Mouse (Mus musculus) liver, embryonic 14.5 days (tissue): ENCODE data around the gene Pxmp4. TPM values are rescaled to one million over a fixed set of nuclear protein-coding genes. Genes with fewer than 3 reads are reported as not detected.

Source experiments
- ATAC-seq: fragments of 200-750 bp; cut with Nextera tagmentation; 2 replicates; pipeline ENCODE4 v1.8.0; 2017; ENCODE audit warnings: moderate number of reproducible peaks, mild to moderate bottlenecking, moderate library complexity; ENCODE audit not compliant: insufficient read depth
- DNase-seq, 3 experiments: peaks; one replicate each; pipeline ENCODE4 v3.0.0-alpha.2; 2012 to 2013; ENCODE audit warnings: low read depth in 3 of 3, low spot score in 3 of 3
- H3K27ac ChIP-seq: fragments of 300-500 bp; sonication (generic); 2 replicates; pipeline ENCODE4 v1.5.1; 2014; ENCODE audit warnings: moderate library complexity, mild to moderate bottlenecking, control low read depth, inconsistent platforms
- H3K27me3 ChIP-seq: fragments of 300-500 bp; sonication (generic); 2 replicates; pipeline ENCODE4 v1.6.1; 2014; ENCODE audit warnings: mild to moderate bottlenecking, low read length, moderate library complexity; ENCODE audit not compliant: control insufficient read depth, insufficient read depth
- H3K36me3 ChIP-seq: fragments of 300-500 bp; sonication (generic); replicated peaks from 2 replicates; pipeline ENCODE4 v1.6.1; 2014; ENCODE audit warnings: low read depth; ENCODE audit not compliant: control insufficient read depth, insufficient read depth
- H3K4me1 ChIP-seq, 2 experiments: fragments of 200-500 bp in 1 of 2; fragments of 300-500 bp in 1 of 2; sonication (generic) in 1 of 2; replicated peaks; 2 replicates each; pipeline ENCODE4 v1.6.1; 2012 to 2014; ENCODE audit warnings: antibody characterized with exemption in 1 of 2, inconsistent platforms in 1 of 2, low read length in 1 of 2; ENCODE audit not compliant: control insufficient read depth in 2 of 2, insufficient read depth in 2 of 2
- H3K4me2 ChIP-seq: fragments of 300-500 bp; sonication (generic); 2 replicates; pipeline ENCODE4 v1.6.1; 2014; ENCODE audit warnings: low read depth, mild to moderate bottlenecking, control low read depth, moderate library complexity
- H3K4me3 ChIP-seq, 2 experiments: fragments of 200-500 bp in 1 of 2; fragments of 300-500 bp in 1 of 2; sonication (generic) in 1 of 2; 2 replicates each; pipeline ENCODE4 v1.5.1; 2012 to 2014; ENCODE audit warnings: low read depth in 2 of 2, low read length in 2 of 2, mild to moderate bottlenecking in 2 of 2, control low read depth in 1 of 2, inconsistent platforms in 1 of 2, moderate library complexity in 1 of 2; ENCODE audit not compliant: insufficient read depth in 1 of 2
- H3K9ac ChIP-seq: fragments of 300-500 bp; sonication (generic); replicated peaks from 2 replicates; pipeline ENCODE4 v1.6.1; 2014; ENCODE audit warnings: mild to moderate bottlenecking, control low read depth, moderate library complexity
- H3K9me3 ChIP-seq: fragments of 300-500 bp; sonication (generic); 2 replicates; pipeline ENCODE4 v1.6.1; 2016; ENCODE audit warnings: low read length, mixed read lengths; ENCODE audit not compliant: control insufficient read depth
- CTCF ChIP-seq: IDR thresholded peaks from 2 replicates; pipeline ENCODE4 v1.5.1; 2016; ENCODE audit warnings: antibody characterized with exemption, low read depth, control low read depth
- EP300 ChIP-seq: IDR thresholded peaks from 2 replicates; pipeline ENCODE4 v1.6.1; 2016; ENCODE audit warnings: antibody characterized with exemption, low read depth
- WGBS: fragments of 180-500 bp; shearing (Covaris S2); extraction: QIAGEN DNeasy Blood & Tissue Kit; methylation state at CpG from one replicate; pipeline ENCODE4 v1.1.7; 2014; ENCODE audit not compliant: insufficient replicate concordance; 5-methylcytosine and 5-hydroxymethylcytosine counted together
- polyA plus RNA-seq, 2 experiments: library from polyadenylated mRNA; depleted of rRNA in 1 of 2; stranded (reverse) in 1 of 2; unstranded in 1 of 2; fragments of >200 nt; fragmentation: Nextera tagmentation in 1 of 2; extraction: Ambion mirVana in 1 of 2; gene quantifications; 2 replicates each; pipeline versions ENCODE4 v1.2.1 to v1.2.3; 2012 to 2014

The Pxmp4 gene
- polyA plus RNA-seq, 2 experiments = 18.7 to 30.2 TPM

- no peaks in the 10 kb centered on the region for H3K36me3 ChIP-seq
- ATAC-seq = peak; percentile 3; the same call in 1 of the 2 replicates
- H3K27ac ChIP-seq = peak overlapping the region; percentile 92
- no peak for TF ChIP-seq CTCF
- TF ChIP-seq EP300 = no peak
- peak overlapping the region; percentile 47 to 50 for H3K4me3 ChIP-seq
- DNase-seq = no peak
- peak overlapping the region; percentile 95 for H3K4me2 ChIP-seq
- peak overlapping the region; percentile 77 for H3K9ac ChIP-seq
- H3K9me3 ChIP-seq = no peaks in the 10 kb centered on the region
- peaks cover 14 to 23% of the 10 kb centered on the region in 2 experiments for H3K4me1 ChIP-seq
- no peaks in the 10 kb centered on the region for H3K27me3 ChIP-seq
- 15% methylated on average over 7 of the region's 7 CpGs for WGBS
Measured at GRCm38 (mm10) chr2:154604156-154604555, 648 bp upstream of the Pxmp4 start.

GRCm38 (mm10) chr2:154603007-154603637 lies 386 bp downstream of the Pxmp4 start:
- Histone ChIP-seq H3K9me3 (no peaks in the 10 kb centered on the region), H3K4me1 (peaks cover 14 to 21% of the 10 kb centered on the region in 2 experiments), H3K4me3 (peak overlapping the region; percentile 70 to 87), H3K9ac (peak overlapping the region; percentile 93), H3K36me3 (no peaks in the 10 kb centered on the region), H3K27me3 (no peaks in the 10 kb centered on the region), H3K4me2 (peak overlapping the region; percentile 95), H3K27ac (peak overlapping the region; percentile 87)
- DNase-seq (no peak), ATAC-seq (peak; percentile 55)
- WGBS = 5% methylated on average over 22 of the region's 22 CpGs
- no peak for TF ChIP-seq EP300
- no peak for TF ChIP-seq CTCF

- Histone ChIP-seq H3K9ac (no peak overlapping the region), H3K27me3 (no peaks in the 10 kb centered on the region), H3K4me3 (no peak overlapping the region), H3K4me1 (peaks cover 14 to 21% of the 10 kb centered on the region in 2 experiments), H3K4me2 (peak overlapping the region; percentile 13; the same call in 1 of the 2 replicates), H3K36me3 (no peaks in the 10 kb centered on the region), H3K9me3 (no peaks in the 10 kb centered on the region), H3K27ac (no peak overlapping the region)
- ATAC-seq (no peak), DNase-seq (no peak)
- TF ChIP-seq EP300 = no peak
- no peak for TF ChIP-seq CTCF
- WGBS = 68% methylated on average over 3 of the region's 3 CpGs
Measured at GRCm38 (mm10) chr2:154601324-154601723, 2.2 kb downstream of the Pxmp4 start.

- H3K4me3 ChIP-seq = no peak overlapping the region
- H3K27ac ChIP-seq = no peak overlapping the region
- no peak for TF ChIP-seq EP300
- TF ChIP-seq CTCF = peak; percentile 26
- H3K4me1 ChIP-seq = peaks cover 14 to 21% of the 10 kb centered on the region in 2 experiments
- ATAC-seq = no peak
- 57% methylated on average over 6 of the region's 6 CpGs for WGBS
- no peaks in the 10 kb centered on the region; the same call in 1 of the 2 replicates for H3K36me3 ChIP-seq
- no peaks in the 10 kb centered on the region for H3K27me3 ChIP-seq
- no peaks in the 10 kb centered on the region for H3K9me3 ChIP-seq
- no peak for DNase-seq
- H3K4me2 ChIP-seq = no peak overlapping the region
- H3K9ac ChIP-seq = no peak overlapping the region
Measured at GRCm38 (mm10) chr2:154600586-154600985, 2.9 kb downstream of the Pxmp4 start.

GRCm38 (mm10) chr2:154597399-154597798 lies 6.1 kb downstream of the Pxmp4 start:
- WGBS = 85% methylated on average over 3 of the region's 3 CpGs
- no peak overlapping the region for H3K4me3 ChIP-seq
- DNase-seq = no peak

More at GRCm38 (mm10) chr2:154597399-154597798, 6.1 kb downstream of the Pxmp4 start:
- H3K9me3 ChIP-seq = no peaks in the 10 kb centered on the region
- no peak for TF ChIP-seq CTCF
- no peak for TF ChIP-seq EP300
- H3K4me2 ChIP-seq = no peak overlapping the region
- no peak overlapping the region for H3K27ac ChIP-seq
- no peaks in the 10 kb centered on the region for H3K27me3 ChIP-seq
- no peak for ATAC-seq
- H3K4me1 ChIP-seq = peaks cover 0 to 6% of the 10 kb centered on the region in 2 experiments; a peak in 1 of 4 replicates
- H3K36me3 ChIP-seq = no peaks in the 10 kb centered on the region; the same call in 1 of the 2 replicates
- no peak overlapping the region for H3K9ac ChIP-seq
